Mouse (Mus musculus): ENCODE measurements at regions not wholly inside any gene's neighbourhood (a gene's known extent, or its start where the extent isn't known, plus 50 kb on each side); places are given as distances from the start of the nearest gene placed in this dataset.

DNA sequence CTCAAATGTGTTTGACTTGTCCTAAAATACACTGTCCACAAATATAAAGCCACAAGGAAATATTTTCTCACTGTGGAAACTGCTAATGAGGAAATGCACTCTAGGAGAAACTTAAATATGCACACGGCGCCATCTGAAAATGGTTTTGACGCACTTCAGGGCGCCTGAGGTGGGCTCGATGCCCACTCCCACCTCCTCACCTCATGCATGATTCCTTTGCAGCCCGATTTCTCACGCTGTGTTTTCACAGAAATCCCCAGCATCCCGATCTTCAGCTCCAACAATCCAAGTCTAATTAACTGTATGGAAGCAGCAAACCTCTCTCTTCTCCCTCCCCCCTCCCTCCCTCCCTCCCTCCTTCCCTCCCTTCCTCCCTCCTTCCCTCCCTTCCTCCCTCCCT, 92.5 kb upstream of the Plcz1 start:
- DNase-seq: no peak
- Histone ChIP-seq H3K36me3 (ENCODE audit: control insufficient read depth, insufficient read depth, low read length) (no peaks in the 10 kb centered on the region), H3K9ac (ENCODE audit: low read depth, low read length) (no peak overlapping the region), H3K4me3 (no peak overlapping the region), H3K27ac (no peak overlapping the region), H3K79me2 (replicated peaks; ENCODE audit: control insufficient read depth, insufficient read depth, low read length) (no peaks in the 10 kb centered on the region), H3K4me1 (ENCODE audit: control insufficient read depth, insufficient read depth, low read length) (no peaks in the 10 kb centered on the region), H3K27me3 (ENCODE audit: control insufficient read depth, insufficient read depth, low read length) (no peaks in the 10 kb centered on the region)
- intact Hi-C loops (cut with DNase I): no loop called here
- 79% methylated on average over 8 of the region's 8 CpGs for WGBS
- no peak for TF ChIP-seq EP300 (IDR thresholded peaks at IDR 0.05; ENCODE audit: insufficient read depth, low read depth, low read length)
- no peak for TF ChIP-seq CTCF (IDR thresholded peaks at IDR 0.05)
- no peak for TF ChIP-seq POLR2A (IDR thresholded peaks at IDR 0.05; ENCODE audit: insufficient read depth, low read depth, low read length)

DNA sequence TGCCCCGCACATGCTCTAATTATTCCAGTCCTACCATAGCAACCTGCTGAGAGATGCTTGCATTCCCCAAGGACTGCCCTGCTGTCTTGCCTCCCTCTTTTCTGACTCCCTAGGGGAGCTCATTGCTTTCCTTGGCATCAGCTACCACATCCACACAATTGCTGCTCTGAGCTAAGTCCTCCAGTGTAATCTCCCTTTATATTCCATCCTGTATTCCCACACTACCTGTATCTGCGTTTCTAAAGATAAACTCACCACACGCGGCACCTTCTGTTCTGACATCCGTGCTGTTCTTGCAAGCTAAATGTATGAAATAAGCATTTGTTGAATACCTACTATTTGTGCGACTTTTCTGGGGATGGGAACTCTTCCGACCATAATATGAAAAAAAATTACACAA, 85.4 kb upstream of the Plcz1 start:
- 81% methylated on average over 7 of the region's 7 CpGs for WGBS
- intact Hi-C loops (cut with DNase I): no loop called here
- Histone ChIP-seq H3K36me3 (ENCODE audit: control insufficient read depth, insufficient read depth, low read length) (no peaks in the 10 kb centered on the region), H3K27me3 (ENCODE audit: control insufficient read depth, insufficient read depth, low read length) (no peaks in the 10 kb centered on the region), H3K4me1 (ENCODE audit: control insufficient read depth, insufficient read depth, low read length) (no peaks in the 10 kb centered on the region), H3K27ac (no peak overlapping the region), H3K4me3 (no peak overlapping the region), H3K9ac (ENCODE audit: low read depth, low read length) (no peak overlapping the region), H3K79me2 (replicated peaks; ENCODE audit: control insufficient read depth, insufficient read depth, low read length) (no peaks in the 10 kb centered on the region)
- TF ChIP-seq CTCF (IDR thresholded peaks at IDR 0.05) (no peak), EP300 (IDR thresholded peaks at IDR 0.05; ENCODE audit: insufficient read depth, low read depth, low read length) (no peak), POLR2A (IDR thresholded peaks at IDR 0.05; ENCODE audit: insufficient read depth, low read depth, low read length) (no peak)
- DNase-seq: no peak

DNA sequence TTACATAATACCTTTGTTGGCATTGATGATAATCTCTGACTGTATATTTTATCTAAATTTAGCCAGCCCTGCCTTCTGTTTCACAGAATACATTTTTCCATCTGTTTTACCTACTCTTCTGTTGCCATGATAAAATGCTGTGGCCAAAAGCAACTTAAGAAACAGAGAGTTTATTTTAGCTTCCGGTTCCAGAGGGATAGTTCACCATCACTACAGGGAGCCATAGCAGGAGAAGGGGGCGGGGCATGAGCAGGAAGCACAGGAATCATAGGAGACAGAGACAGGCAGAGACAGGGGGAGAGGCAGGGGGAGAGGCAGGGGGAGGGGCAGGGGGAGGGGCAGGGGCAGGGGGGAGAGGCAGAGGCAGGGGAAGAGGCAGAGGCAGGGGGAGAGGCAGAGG, 72.8 kb upstream of the Plcz1 start:
- no peaks in the 10 kb centered on the region for H3K27me3 ChIP-seq (ENCODE audit: control insufficient read depth, insufficient read depth, low read length)
- H3K79me2 ChIP-seq (replicated peaks; ENCODE audit: control insufficient read depth, insufficient read depth, low read length): no peaks in the 10 kb centered on the region
- H3K4me3 ChIP-seq: no peak overlapping the region
- intact Hi-C loops (cut with DNase I): no loop called here
- TF ChIP-seq POLR2A (IDR thresholded peaks at IDR 0.05; ENCODE audit: insufficient read depth, low read depth, low read length): no peak
- TF ChIP-seq CTCF (IDR thresholded peaks at IDR 0.05): no peak
- TF ChIP-seq EP300 (IDR thresholded peaks at IDR 0.05; ENCODE audit: insufficient read depth, low read depth, low read length): no peak
- 76% methylated on average over 2 of the region's 2 CpGs for WGBS
- H3K9ac ChIP-seq (ENCODE audit: low read depth, low read length): no peak overlapping the region
- no peaks in the 10 kb centered on the region for H3K36me3 ChIP-seq (ENCODE audit: control insufficient read depth, insufficient read depth, low read length)
- no peaks in the 10 kb centered on the region for H3K4me1 ChIP-seq (ENCODE audit: control insufficient read depth, insufficient read depth, low read length)
- DNase-seq: no peak
- no peak overlapping the region for H3K27ac ChIP-seq

DNA sequence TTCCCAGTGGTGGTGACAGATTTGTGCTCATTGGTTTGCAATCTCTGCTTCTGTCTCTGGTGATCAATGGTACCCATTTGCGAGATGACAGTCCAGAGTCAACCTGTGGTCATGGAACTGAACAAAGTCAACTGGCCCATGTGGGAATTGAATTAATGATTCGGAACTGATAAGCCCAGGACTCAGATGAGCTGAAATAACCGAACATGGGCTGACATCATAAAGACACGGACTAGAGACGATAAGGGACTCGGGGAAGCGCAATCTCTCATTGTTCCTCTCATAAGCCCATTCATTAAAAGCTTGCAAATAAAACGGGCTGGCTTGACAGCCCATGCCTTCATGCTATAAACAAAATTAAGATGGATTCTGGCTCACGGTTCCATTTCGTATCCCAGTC, 70.8 kb upstream of the Plcz1 start:
- no peak overlapping the region for H3K4me3 ChIP-seq
- no peaks in the 10 kb centered on the region for H3K36me3 ChIP-seq (ENCODE audit: control insufficient read depth, insufficient read depth, low read length)
- DNase-seq: no peak
- no peaks in the 10 kb centered on the region for H3K4me1 ChIP-seq (ENCODE audit: control insufficient read depth, insufficient read depth, low read length)
- intact Hi-C loops (cut with DNase I): no loop called here
- H3K9ac ChIP-seq (ENCODE audit: low read depth, low read length): no peak overlapping the region
- no peaks in the 10 kb centered on the region for H3K79me2 ChIP-seq (replicated peaks; ENCODE audit: control insufficient read depth, insufficient read depth, low read length)
- no peak for TF ChIP-seq CTCF (IDR thresholded peaks at IDR 0.05)
- no peak for TF ChIP-seq POLR2A (IDR thresholded peaks at IDR 0.05; ENCODE audit: insufficient read depth, low read depth, low read length)
- TF ChIP-seq EP300 (IDR thresholded peaks at IDR 0.05; ENCODE audit: insufficient read depth, low read depth, low read length): no peak
- no peak overlapping the region for H3K27ac ChIP-seq
- no peaks in the 10 kb centered on the region for H3K27me3 ChIP-seq (ENCODE audit: control insufficient read depth, insufficient read depth, low read length)
- 90% methylated on average over 10 of the region's 10 CpGs for WGBS

DNA sequence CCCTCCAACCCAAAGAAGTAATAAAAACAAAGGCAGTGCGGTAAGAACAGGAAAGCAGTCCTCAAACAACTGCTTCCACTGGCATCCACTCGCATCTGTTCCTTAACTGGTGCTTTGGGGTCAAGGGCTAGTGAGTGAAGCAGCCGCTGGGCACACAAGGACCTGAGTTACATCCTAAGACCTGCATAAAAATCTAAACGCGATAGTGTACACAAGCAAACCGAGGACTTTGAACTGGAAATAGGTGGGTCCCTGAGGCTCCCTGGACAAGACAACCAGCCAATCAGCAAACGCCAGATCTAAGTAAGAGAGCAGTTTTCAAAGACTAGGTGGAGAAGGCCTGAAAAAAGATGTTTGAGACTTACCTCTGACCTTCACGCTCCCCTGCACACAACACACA, 66.8 kb upstream of the Plcz1 start:
- Histone ChIP-seq H3K27ac (no peak overlapping the region), H3K27me3 (ENCODE audit: control insufficient read depth, insufficient read depth, low read length) (no peaks in the 10 kb centered on the region), H3K4me1 (ENCODE audit: control insufficient read depth, insufficient read depth, low read length) (no peaks in the 10 kb centered on the region), H3K4me3 (no peak overlapping the region), H3K36me3 (ENCODE audit: control insufficient read depth, insufficient read depth, low read length) (no peaks in the 10 kb centered on the region), H3K79me2 (replicated peaks; ENCODE audit: control insufficient read depth, insufficient read depth, low read length) (no peaks in the 10 kb centered on the region), H3K9ac (ENCODE audit: low read depth, low read length) (no peak overlapping the region)
- TF ChIP-seq EP300 (IDR thresholded peaks at IDR 0.05; ENCODE audit: insufficient read depth, low read depth, low read length) (no peak), POLR2A (IDR thresholded peaks at IDR 0.05; ENCODE audit: insufficient read depth, low read depth, low read length) (no peak), CTCF (IDR thresholded peaks at IDR 0.05) (no peak)
- intact Hi-C loops (cut with DNase I): no loop called here
- DNase-seq: no peak
- 66% methylated on average over 8 of the region's 8 CpGs for WGBS

DNA sequence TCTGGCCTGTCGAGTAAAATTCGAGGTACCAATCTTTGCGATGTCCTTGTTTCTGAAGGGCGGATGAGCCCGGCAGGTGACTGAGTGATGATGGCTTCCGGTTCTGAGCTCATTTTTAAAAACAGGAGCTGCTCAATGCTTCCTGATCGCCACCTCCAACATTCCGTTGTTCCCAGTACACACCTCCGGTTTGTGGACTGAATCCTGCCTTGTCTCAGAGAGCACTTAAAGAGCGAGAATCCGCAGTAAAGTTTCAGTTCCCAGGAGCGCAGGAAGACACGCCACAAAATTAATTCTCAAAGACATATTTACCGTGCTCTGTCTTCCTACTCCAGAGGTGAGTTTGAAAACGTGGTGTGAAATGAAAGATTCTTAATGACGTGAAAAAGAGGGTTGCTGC, 66.4 kb upstream of the Plcz1 start:
- TF ChIP-seq POLR2A (IDR thresholded peaks at IDR 0.05; ENCODE audit: insufficient read depth, low read depth, low read length) (no peak), EP300 (IDR thresholded peaks at IDR 0.05; ENCODE audit: insufficient read depth, low read depth, low read length) (no peak), CTCF (IDR thresholded peaks at IDR 0.05) (no peak)
- no peak overlapping the region for H3K27ac ChIP-seq
- H3K4me1 ChIP-seq (ENCODE audit: control insufficient read depth, insufficient read depth, low read length): no peaks in the 10 kb centered on the region
- H3K79me2 ChIP-seq (replicated peaks; ENCODE audit: control insufficient read depth, insufficient read depth, low read length): no peaks in the 10 kb centered on the region
- no peaks in the 10 kb centered on the region for H3K27me3 ChIP-seq (ENCODE audit: control insufficient read depth, insufficient read depth, low read length)
- no peak for DNase-seq
- intact Hi-C loops (cut with DNase I): no loop called here
- H3K36me3 ChIP-seq (ENCODE audit: control insufficient read depth, insufficient read depth, low read length): no peaks in the 10 kb centered on the region
- no peak overlapping the region for H3K4me3 ChIP-seq
- WGBS: 78% methylated on average over 16 of the region's 16 CpGs
- no peak overlapping the region for H3K9ac ChIP-seq (ENCODE audit: low read depth, low read length)

Data from heart, adult 2 months (tissue).